Mouse (Mus musculus): ENCODE measurements at regions not wholly inside any gene's neighbourhood (a gene's known extent, or its start where the extent isn't known, plus 50 kb on each side); places are given as distances from the start of the nearest gene placed in this dataset.

- no peaks in the 10 kb centered on the region for H3K36me3 ChIP-seq (replicated peaks)
- no peak overlapping the region for H3K4me3 ChIP-seq
- no peaks in the 10 kb centered on the region for H3K27me3 ChIP-seq (replicated peaks)
- no peak overlapping the region for H3K4me2 ChIP-seq
- 51% methylated on average over 2 of the region's 2 CpGs for WGBS
- no peaks in the 10 kb centered on the region for H3K9me3 ChIP-seq
- no peak for ATAC-seq (replicated peaks)
- H3K9ac ChIP-seq, result no peak overlapping the region
- no peak overlapping the region for H3K27ac ChIP-seq
- H3K4me1 ChIP-seq, result peaks cover 10% of the 10 kb centered on the region
These were observed 285.2 kb upstream of the Npvf start for GRCm38 (mm10) chr6:50939440-50939839.

DNA sequence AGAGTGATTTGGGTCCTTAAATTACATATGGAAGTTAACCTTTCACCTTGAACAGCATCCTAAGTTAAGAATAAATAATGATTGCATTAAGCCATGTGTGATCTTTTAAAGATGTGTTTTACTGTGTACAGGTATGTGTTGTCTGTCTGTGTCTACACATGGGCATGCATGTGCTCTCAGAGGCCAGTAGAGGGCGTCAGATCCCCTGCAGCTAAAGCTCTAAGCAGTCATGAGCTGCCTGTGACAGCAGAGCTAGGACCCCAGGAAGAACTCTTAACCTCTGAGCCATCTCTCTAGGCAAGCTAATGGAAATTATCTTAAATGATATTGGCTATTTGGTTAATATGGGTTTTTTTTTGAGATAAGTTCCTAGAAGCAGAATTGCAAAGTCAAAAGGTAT, 285.9 kb upstream of the Npvf start:
- Histone ChIP-seq H3K36me3 (replicated peaks) (no peaks in the 10 kb centered on the region), H3K27me3 (replicated peaks) (no peaks in the 10 kb centered on the region), H3K4me1 (peaks cover 10% of the 10 kb centered on the region), H3K9me3 (no peaks in the 10 kb centered on the region), H3K4me2 (no peak overlapping the region), H3K4me3 (no peak overlapping the region), H3K9ac (no peak overlapping the region), H3K27ac (no peak overlapping the region)
- no peak for ATAC-seq (replicated peaks)
- 17% methylated on average over 1 of the region's 1 CpGs for WGBS

GRCm38 (mm10) chr6:50940641-50941398, 286.6 kb upstream of the Npvf start:
- Histone ChIP-seq H3K4me3 (no peak overlapping the region), H3K9ac (no peak overlapping the region), H3K4me2 (no peak overlapping the region), H3K27ac (peak overlapping the region; percentile 48), H3K36me3 (replicated peaks) (no peaks in the 10 kb centered on the region), H3K4me1 (peaks cover 4% of the 10 kb centered on the region; the same call in 1 of the 2 replicates), H3K27me3 (replicated peaks) (no peaks in the 10 kb centered on the region), H3K9me3 (no peaks in the 10 kb centered on the region)
- WGBS, result 83% methylated on average over 10 of the region's 10 CpGs
- no peak for ATAC-seq (replicated peaks)

DNA sequence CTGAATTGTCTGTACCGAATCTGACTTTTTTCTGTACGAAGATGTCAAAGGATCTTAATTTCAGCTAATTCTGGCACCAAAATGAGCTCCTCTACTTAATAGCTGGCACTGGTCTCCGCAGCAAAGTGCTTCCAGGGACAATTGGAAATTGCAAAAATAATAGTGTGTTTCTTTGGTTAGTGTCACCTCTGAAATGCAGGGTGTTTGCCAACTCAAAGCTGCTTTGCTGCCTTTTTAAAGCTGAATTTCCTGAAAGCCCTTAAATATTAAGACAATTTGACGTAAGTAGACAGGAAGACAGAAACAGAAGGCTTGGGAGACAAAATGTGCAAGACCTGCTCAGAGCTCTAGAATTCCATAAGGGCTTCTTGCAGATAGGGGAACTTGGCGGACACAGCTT, 288.5 kb upstream of the Npvf start:
- no peaks in the 10 kb centered on the region for H3K27me3 ChIP-seq (replicated peaks)
- H3K4me1 ChIP-seq, result peaks cover 4% of the 10 kb centered on the region; the same call in 1 of the 2 replicates
- no peak overlapping the region for H3K4me3 ChIP-seq
- WGBS, result 59% methylated on average over 5 of the region's 5 CpGs
- no peak overlapping the region for H3K9ac ChIP-seq
- ATAC-seq (replicated peaks), result no peak
- H3K27ac ChIP-seq, result no peak overlapping the region
- no peaks in the 10 kb centered on the region for H3K36me3 ChIP-seq (replicated peaks)
- no peaks in the 10 kb centered on the region for H3K9me3 ChIP-seq
- no peak overlapping the region for H3K4me2 ChIP-seq

DNA sequence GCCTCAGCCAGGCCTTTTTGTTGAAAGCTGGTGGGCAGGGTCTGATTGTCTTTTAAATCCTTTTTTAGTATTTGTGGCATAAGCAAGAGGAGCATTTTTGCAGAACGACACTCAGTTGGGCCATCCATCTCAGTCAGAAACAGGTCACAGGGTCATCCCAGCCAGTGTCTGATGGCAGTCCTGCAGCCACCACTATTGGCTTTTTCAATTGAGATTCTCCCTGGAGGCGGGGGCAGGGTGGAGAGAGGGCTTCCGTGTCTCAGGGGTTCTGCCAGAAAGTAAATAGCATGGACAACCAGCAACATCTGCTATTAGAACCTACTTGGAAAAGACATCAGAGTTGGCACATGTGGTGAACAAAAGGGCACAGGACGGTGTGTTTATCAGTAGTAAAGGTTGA, 293.8 kb upstream of the Npvf start:
- Histone ChIP-seq H3K9ac (no peak overlapping the region), H3K27me3 (replicated peaks) (no peaks in the 10 kb centered on the region), H3K4me3 (no peak overlapping the region), H3K36me3 (replicated peaks) (no peaks in the 10 kb centered on the region), H3K9me3 (no peaks in the 10 kb centered on the region), H3K27ac (no peak overlapping the region), H3K4me1 (peaks cover 9% of the 10 kb centered on the region), H3K4me2 (no peak overlapping the region)
- ATAC-seq (replicated peaks), result no peak
- WGBS, result 80% methylated on average over 4 of the region's 4 CpGs

DNA sequence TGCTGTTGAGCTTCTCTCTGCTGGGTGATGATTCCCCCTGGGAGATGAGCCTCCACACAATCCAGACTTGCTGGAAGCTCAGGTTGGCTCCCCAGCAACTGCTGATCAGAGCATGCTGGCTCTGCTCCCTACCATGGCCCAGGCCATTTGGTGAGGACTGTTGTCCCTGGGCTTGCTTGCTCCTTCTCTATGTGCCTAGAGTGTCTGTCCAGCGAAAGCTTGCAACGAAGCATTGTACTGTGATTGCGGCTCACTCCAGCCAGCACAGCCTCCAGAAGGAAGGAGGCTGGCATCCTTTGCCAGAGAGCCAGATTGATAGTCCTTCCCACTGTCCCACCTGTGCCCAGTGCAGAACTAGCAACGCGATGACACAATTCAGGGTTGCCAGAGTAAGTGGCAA, 295.1 kb upstream of the Npvf start:
- Histone ChIP-seq H3K4me2 (no peak overlapping the region), H3K36me3 (replicated peaks) (no peaks in the 10 kb centered on the region), H3K9ac (no peak overlapping the region), H3K9me3 (no peaks in the 10 kb centered on the region), H3K27me3 (replicated peaks) (no peaks in the 10 kb centered on the region), H3K27ac (0 out of 2 replicates have a peak overlapping the region, but pooled peaks have one; percentile 12), H3K4me3 (no peak overlapping the region), H3K4me1 (peaks cover 9% of the 10 kb centered on the region)
- ATAC-seq (replicated peaks), result no peak
- WGBS, result 92% methylated on average over 5 of the region's 5 CpGs

DNA sequence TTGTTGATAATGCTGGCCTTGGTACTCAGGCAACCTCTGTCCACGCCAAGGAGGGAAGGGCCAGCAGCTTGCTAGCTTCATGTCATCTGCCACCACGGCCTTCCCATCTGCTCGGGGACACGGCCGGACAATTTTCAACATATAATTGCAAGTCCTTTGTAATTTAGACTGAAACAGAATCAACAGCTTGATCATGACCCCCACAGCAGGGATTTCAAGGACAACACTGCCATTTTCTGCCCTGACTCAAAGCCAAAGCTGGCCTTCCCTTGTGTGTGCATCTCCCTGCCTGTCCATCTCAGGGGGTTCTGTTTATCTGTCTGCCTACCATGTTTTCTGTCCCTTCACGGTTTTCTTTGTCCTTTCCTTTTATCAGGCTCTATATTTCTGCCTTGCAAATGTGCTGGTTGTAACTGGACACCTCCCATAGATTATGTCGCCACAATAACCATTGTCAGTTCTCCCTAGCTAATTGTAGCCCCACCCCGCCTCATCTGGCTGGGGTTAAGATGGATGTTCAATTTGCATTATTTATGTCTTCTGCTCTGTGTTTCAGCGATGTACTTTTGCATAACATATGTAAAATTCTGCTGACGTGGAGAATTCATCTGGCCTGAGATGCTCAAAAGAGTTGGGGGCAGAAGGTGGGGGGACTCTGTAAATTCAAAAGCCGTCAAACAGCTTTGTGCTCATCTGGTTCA, 295.8 kb upstream of the Npvf start:
- Histone ChIP-seq H3K4me3 (no peak overlapping the region), H3K4me1 (peaks cover 9% of the 10 kb centered on the region), H3K4me2 (no peak overlapping the region), H3K9me3 (no peaks in the 10 kb centered on the region), H3K27ac (0 out of 2 replicates have a peak overlapping the region, but pooled peaks have one; percentile 47), H3K27me3 (replicated peaks) (no peaks in the 10 kb centered on the region), H3K9ac (no peak overlapping the region), H3K36me3 (replicated peaks) (no peaks in the 10 kb centered on the region)
- 30% methylated on average over 11 of the region's 11 CpGs for WGBS
- no peak for ATAC-seq (replicated peaks)

DNA sequence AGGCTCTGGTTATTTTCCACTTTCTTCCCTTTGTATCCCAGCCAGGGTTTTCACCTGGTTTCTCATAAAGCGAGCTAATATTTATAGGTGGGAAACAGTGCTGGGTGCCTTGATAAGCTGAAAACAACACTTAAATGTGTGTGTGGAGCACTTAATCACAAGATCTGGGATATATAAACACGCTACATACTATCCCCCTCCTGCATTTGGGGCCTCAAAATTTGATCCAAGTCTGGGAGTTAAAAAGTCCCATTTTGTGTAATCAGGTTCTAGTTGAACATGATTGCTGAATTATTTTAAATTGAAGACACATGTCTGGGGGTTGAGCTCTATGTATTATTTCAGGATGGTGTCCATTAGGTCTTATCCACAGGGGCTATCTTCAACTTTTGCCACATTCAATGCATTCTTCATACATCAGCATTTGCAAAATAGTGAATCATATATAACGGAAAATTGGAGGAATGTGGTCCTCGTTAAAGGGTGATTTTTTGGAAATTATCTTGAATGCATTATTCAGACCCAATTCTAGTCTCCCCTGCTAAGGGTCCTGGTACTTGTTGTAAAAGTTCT, 303.2 kb upstream of the Npvf start:
- Histone ChIP-seq H3K4me2 (no peak overlapping the region), H3K27me3 (replicated peaks) (no peaks in the 10 kb centered on the region), H3K4me3 (no peak overlapping the region), H3K27ac (no peak overlapping the region), H3K36me3 (replicated peaks) (no peaks in the 10 kb centered on the region), H3K9me3 (no peaks in the 10 kb centered on the region), H3K9ac (no peak overlapping the region), H3K4me1 (no peaks in the 10 kb centered on the region)
- no peak for ATAC-seq (replicated peaks)
- WGBS, result 92% methylated on average over 4 of the region's 4 CpGs

GRCm38 (mm10) chr6:50960341-50960740, 306.1 kb upstream of the Npvf start:
- 70% methylated on average over 5 of the region's 5 CpGs for WGBS
- no peaks in the 10 kb centered on the region for H3K27me3 ChIP-seq (replicated peaks)
- ATAC-seq (replicated peaks), result no peak

GRCm38 (mm10) chr6:50961592-50961991, 307.4 kb upstream of the Npvf start:
- Histone ChIP-seq H3K9ac (no peak overlapping the region), H3K27me3 (replicated peaks) (no peaks in the 10 kb centered on the region), H3K4me2 (no peak overlapping the region), H3K4me1 (no peaks in the 10 kb centered on the region), H3K36me3 (replicated peaks) (no peaks in the 10 kb centered on the region), H3K27ac (no peak overlapping the region), H3K4me3 (no peak overlapping the region), H3K9me3 (no peaks in the 10 kb centered on the region)
- 62% methylated on average over 6 of the region's 6 CpGs for WGBS
- ATAC-seq (replicated peaks), result no peak

More at GRCm38 (mm10) chr6:50960341-50960740, 306.1 kb upstream of the Npvf start:
- no peak overlapping the region for H3K9ac ChIP-seq
- no peaks in the 10 kb centered on the region for H3K9me3 ChIP-seq
- no peak overlapping the region for H3K4me3 ChIP-seq
- no peak overlapping the region for H3K27ac ChIP-seq
- H3K36me3 ChIP-seq (replicated peaks), result no peaks in the 10 kb centered on the region
- H3K4me2 ChIP-seq, result no peak overlapping the region
- H3K4me1 ChIP-seq, result no peaks in the 10 kb centered on the region

DNA sequence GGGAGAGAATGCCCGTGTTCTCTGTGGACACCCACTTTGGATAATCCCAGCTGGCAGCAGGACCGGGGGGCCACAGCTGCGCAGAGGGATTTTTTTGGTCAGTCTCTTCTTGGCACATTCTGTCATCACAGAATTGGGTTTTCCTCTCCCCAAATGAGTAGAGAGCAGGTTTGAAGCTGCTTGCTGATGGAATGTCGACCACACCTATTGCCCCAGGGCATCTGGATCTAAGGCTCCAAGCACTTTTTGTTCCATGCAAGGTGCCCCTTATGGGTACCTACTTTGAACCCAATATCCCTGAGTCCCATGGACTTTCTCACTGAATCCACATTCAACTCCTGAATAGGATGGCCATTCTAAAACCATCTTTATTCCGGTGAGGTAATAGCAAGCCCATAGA, 314.3 kb upstream of the Npvf start:
- Histone ChIP-seq H3K36me3 (replicated peaks) (no peaks in the 10 kb centered on the region), H3K4me2 (no peak overlapping the region), H3K27me3 (replicated peaks) (no peaks in the 10 kb centered on the region), H3K27ac (no peak overlapping the region), H3K9me3 (no peaks in the 10 kb centered on the region), H3K4me1 (no peaks in the 10 kb centered on the region), H3K4me3 (no peak overlapping the region), H3K9ac (no peak overlapping the region)
- no peak for ATAC-seq (replicated peaks)
- WGBS, result 86% methylated on average over 5 of the region's 5 CpGs

DNA sequence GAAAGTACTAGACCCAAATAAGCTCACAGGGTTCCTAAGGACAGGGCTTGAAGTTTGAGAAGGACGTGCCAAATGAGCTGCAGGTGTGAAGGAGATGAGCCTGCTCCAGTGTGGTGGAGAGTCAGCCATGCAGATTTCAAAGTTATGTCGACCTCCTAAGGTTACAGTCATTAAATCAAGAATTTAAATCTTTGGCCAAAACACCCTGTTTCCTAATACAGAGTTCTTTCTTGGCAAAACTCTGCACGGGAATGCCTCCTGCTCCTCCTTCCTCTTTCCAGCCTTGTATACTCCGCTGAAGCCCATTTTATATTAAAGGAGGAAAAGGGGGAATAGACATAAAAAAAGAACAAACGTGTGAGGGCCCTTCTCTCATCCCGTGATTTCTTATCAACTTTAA, 315.1 kb upstream of the Npvf start:
- no peaks in the 10 kb centered on the region for H3K4me1 ChIP-seq
- ATAC-seq (replicated peaks), result no peak
- WGBS, result 74% methylated on average over 6 of the region's 6 CpGs
- H3K27me3 ChIP-seq (replicated peaks), result no peaks in the 10 kb centered on the region
- H3K4me3 ChIP-seq, result no peak overlapping the region
- no peak overlapping the region for H3K9ac ChIP-seq
- H3K36me3 ChIP-seq (replicated peaks), result no peaks in the 10 kb centered on the region
- H3K4me2 ChIP-seq, result no peak overlapping the region
- H3K9me3 ChIP-seq, result no peaks in the 10 kb centered on the region
- H3K27ac ChIP-seq, result no peak overlapping the region

Measured in midbrain, embryonic 15.5 days (tissue).